Mouse (Mus musculus): Measurements from ENCODE around the gene Tmem143. TPM values are rescaled to one million over a fixed set of nuclear protein-coding genes. Genes with fewer than 3 reads are reported as not detected.
A peak's percentile ranks its signal among the peaks of the same experiment; 100 is the strongest.

Gene Tmem143
- polyA plus RNA-seq, 1 experiment from 2014 or later: 4.4 TPM

DNA sequence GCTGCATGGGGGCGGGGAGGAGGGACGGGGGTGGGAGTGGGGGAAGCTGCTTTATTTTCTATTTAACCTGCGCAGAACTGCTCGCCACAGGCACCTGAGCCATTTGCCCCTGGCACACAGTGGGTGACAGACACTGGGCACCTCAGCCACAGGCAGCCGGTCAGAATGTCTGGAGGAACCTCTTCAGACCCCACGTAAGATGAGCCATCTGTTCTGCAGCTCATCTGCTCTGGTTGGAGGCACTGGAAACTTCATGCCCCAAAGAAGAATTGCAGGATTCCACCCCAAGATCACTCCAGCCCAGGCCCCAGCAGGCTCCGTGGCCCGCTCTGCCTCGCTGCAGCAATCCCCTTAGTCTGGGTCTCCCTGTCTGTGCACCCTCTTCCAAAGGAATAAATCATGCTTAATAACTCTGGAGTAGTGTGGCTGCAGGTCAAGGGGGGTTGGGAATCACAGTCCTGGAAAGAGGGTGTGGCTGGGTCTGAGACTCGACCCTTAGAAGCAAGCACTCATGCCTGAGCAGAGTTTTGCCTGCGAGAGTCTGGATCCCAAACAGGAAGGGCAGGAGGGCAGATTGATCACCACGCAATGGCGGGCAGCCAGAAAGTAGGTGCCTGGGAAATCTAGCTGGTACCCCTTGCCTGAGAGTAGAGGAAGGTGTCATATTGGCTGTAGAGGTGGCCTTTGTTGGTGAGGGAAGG is 20.4 kb downstream of the Tmem143 start:
- Histone ChIP-seq H3K4me2 (replicated peaks) (peak overlapping the region; percentile 53), H3K27ac (peak overlapping the region; percentile 68), H3K4me1 (peaks cover 25% of the 10 kb centered on the region), H3K36me3 (no peaks in the 10 kb centered on the region; the same call in 1 of the 2 replicates), H3K9me3 (no peaks in the 10 kb centered on the region), H3K9ac (peak overlapping the region; percentile 26; the same call in 1 of the 2 replicates), H3K27me3 (replicated peaks) (no peaks in the 10 kb centered on the region), H3K4me3 (peak overlapping the region; percentile 19; the same call in 1 of the 2 replicates)
- peak; percentile 1; the same call in 1 of the 2 replicates for ATAC-seq (ENCODE audit: low FRiP score, low read depth)
- 31% methylated on average over 13 of the region's 13 CpGs for WGBS

DNA sequence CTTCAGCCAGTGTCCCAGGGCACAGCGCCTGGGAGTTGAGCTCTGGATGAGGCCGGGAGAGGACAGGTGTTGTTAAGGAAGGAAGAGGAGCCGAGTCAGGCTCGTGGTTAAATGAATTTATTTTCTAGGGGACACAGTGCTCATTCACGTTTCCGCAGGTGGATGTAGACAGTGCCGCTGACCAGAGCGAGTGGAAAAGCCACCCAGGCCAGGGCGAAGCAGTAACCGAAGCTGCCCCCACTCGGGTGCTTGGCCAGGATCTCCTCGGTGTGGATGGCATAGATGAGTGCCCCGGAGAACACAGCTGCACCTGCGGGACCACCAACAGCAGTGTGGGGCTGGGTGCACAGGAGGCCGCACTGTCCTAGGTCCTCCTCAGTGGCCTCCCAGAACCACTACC is 21.2 kb downstream of the Tmem143 start:
- no peak overlapping the region for H3K4me3 ChIP-seq
- H3K27me3 ChIP-seq (replicated peaks): no peaks in the 10 kb centered on the region
- H3K4me2 ChIP-seq (replicated peaks): peak overlapping the region; percentile 53; the same call in 1 of the 2 replicates
- no peaks in the 10 kb centered on the region; the same call in 1 of the 2 replicates for H3K36me3 ChIP-seq
- 0 out of 2 replicates have a peak overlapping the region, but pooled peaks have one; percentile 3 for H3K9ac ChIP-seq
- no peaks in the 10 kb centered on the region for H3K9me3 ChIP-seq
- WGBS: 87% methylated on average over 15 of the region's 15 CpGs
- ATAC-seq (ENCODE audit: low FRiP score, low read depth): no peak
- no peak overlapping the region for H3K27ac ChIP-seq
- peaks cover 31% of the 10 kb centered on the region for H3K4me1 ChIP-seq

DNA sequence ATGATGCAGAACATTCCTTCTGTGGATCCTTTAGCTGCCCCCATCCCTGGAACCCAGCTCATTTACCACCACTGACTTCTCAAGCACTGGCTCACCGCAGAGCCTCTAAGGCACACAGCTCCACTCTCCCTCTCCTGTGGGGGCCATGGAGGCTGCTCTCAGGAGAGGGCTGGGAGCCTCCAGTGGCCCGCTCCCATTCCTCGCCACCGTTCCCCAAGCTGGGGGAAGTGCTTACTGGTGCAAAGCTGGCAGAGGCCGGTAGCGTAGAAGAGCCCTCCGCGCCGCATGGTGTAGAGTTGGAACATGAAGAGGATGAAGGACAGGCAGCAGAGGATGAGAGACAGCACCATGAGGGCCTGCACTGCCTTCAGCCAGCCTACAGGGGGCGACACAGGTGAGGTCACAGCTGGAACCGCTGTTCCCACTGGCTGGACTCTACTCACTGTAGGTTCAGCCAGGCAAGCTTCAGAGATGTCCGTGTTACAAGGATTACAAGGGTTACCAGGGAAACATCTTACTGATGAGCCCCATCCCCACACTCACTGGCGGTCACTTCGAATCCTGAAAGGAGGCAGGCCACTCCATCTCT is 22.4 kb downstream of the Tmem143 start:
- Histone ChIP-seq H3K36me3 (no peaks in the 10 kb centered on the region; the same call in 1 of the 2 replicates), H3K27me3 (replicated peaks) (no peaks in the 10 kb centered on the region), H3K4me1 (peaks cover 36% of the 10 kb centered on the region), H3K4me2 (replicated peaks) (no peak overlapping the region), H3K9ac (no peak overlapping the region), H3K9me3 (no peaks in the 10 kb centered on the region), H3K4me3 (no peak overlapping the region), H3K27ac (no peak overlapping the region)
- ATAC-seq (ENCODE audit: low FRiP score, low read depth): no peak
- 70% methylated on average over 14 of the region's 14 CpGs for WGBS

DNA sequence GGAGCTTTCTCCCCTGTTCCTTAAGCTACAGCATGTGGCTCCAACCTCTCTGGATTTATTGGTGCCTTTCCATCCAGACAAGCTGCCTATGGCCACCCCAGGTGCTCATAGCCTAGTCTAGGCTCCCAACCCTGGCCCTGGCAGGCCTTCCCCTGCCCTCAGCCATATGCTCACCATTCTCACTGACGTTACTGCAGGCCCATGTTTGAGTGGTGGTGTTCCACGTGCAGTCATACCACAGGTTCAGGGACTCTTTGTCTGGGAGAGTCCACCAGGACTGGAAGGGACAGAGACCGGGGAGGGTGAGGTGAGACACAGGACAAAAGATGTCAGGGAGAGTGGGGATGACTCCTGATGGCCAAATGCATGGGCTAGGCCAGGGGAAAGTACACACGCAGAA is 23.0 kb downstream of the Tmem143 start:
- Histone ChIP-seq H3K4me3 (no peak overlapping the region), H3K9me3 (no peaks in the 10 kb centered on the region), H3K36me3 (no peaks in the 10 kb centered on the region), H3K27me3 (replicated peaks) (no peaks in the 10 kb centered on the region), H3K4me2 (replicated peaks) (no peak overlapping the region; the same call in 1 of the 2 replicates), H3K4me1 (peaks cover 38% of the 10 kb centered on the region), H3K27ac (no peak overlapping the region), H3K9ac (no peak overlapping the region)
- WGBS: 78% methylated on average over 4 of the region's 4 CpGs
- ATAC-seq (ENCODE audit: low FRiP score, low read depth): no peak

GRCm38 (mm10) chr7:45920583-45921241 is 24.0 kb downstream of the Tmem143 start:
- H3K4me1 ChIP-seq: peaks cover 38% of the 10 kb centered on the region
- no peak for ATAC-seq (ENCODE audit: low FRiP score, low read depth)
- no peaks in the 10 kb centered on the region for H3K36me3 ChIP-seq
- peak overlapping the region; percentile 11; the same call in 1 of the 2 replicates for H3K4me3 ChIP-seq
- no peak overlapping the region for H3K27ac ChIP-seq
- H3K9me3 ChIP-seq: no peaks in the 10 kb centered on the region
- no peaks in the 10 kb centered on the region for H3K27me3 ChIP-seq (replicated peaks)
- H3K9ac ChIP-seq: no peak overlapping the region
- peak overlapping the region; percentile 42 for H3K4me2 ChIP-seq (replicated peaks)
- whole genome bisulfite sequencing: 56% methylated on average over 9 of the region's 9 CpGs

DNA sequence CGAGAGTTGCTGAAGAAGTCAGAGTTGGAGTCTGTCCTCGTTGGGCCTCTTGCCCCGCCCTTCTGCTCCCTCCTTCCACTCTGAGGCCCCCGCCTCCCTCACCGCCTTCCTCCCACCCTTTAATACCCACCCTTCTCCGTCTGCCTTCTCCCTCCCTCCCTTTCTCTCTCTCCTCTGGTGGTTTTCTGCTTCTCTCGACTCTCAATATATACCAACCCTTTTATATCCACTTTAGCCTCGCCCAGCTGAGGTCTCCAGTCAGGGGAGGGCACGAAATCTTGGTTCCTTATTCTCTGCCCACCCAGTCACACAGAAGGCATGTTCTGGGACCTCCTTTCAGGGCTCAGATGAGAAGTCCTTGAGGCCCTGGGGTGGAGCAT is 24.5 kb downstream of the Tmem143 start, which contains the start of gene Emp3:
Emp3 (minus strand) TSS at position 163 of the 380 bp plus-strand sequence.
- Histone ChIP-seq H3K4me1 (peaks cover 33% of the 10 kb centered on the region), H3K4me3 (peak within 1 kb of the TSS; percentile 11; the same call in 1 of the 2 replicates), H3K27me3 (replicated peaks) (no peaks in the 10 kb centered on the region), H3K9ac (no peak within 1 kb of the TSS), H3K36me3 (no peaks in the 10 kb centered on the region), H3K9me3 (no peaks in the 10 kb centered on the region), H3K4me2 (replicated peaks) (peak within 1 kb of the TSS; percentile 42), H3K27ac (no peak within 1 kb of the TSS)
- ATAC-seq (ENCODE audit: low FRiP score, low read depth): no peak
- 55% methylated on average over 9 of the region's 9 CpGs for WGBS

DNA sequence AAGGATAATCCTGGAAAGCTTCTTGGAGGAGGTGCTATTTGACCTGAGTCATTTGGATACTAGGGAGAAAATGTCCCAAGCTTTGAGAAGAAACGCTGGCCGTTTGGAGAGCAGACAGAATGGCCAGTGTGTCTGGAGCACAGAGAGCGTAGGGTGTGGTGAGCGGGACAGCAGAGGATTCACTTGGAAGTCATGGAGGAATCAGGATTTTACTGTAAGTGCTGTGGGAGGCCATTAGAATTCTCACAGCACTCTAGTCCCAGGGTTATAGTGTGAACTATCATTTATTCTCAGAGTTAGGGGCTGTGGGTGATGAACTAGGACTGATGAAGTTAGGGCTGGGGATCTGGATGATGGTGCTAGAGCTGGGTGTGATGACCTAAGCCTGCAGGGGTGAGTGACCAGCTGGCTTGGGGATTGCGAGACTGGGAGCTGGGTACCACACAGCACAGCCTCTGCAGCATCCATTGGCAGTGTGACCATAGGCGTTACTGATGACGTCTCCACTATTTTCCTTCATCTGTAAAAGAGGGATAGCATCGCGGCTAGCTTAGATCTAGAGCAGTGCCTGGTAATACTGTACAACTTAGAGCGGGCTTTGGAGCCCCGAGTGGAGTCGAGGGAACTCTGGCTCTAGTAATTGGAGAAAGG is 25.3 kb downstream of the Tmem143 start:
- Histone ChIP-seq H3K4me2 (replicated peaks) (peak overlapping the region; percentile 63; the same call in 1 of the 2 replicates), H3K9ac (no peak overlapping the region), H3K4me1 (peaks cover 24% of the 10 kb centered on the region), H3K36me3 (no peaks in the 10 kb centered on the region), H3K27me3 (replicated peaks) (no peaks in the 10 kb centered on the region), H3K9me3 (no peaks in the 10 kb centered on the region), H3K4me3 (no peak overlapping the region), H3K27ac (no peak overlapping the region)
- 85% methylated on average over 12 of the region's 12 CpGs for WGBS
- ATAC-seq (ENCODE audit: low FRiP score, low read depth): no peak

DNA sequence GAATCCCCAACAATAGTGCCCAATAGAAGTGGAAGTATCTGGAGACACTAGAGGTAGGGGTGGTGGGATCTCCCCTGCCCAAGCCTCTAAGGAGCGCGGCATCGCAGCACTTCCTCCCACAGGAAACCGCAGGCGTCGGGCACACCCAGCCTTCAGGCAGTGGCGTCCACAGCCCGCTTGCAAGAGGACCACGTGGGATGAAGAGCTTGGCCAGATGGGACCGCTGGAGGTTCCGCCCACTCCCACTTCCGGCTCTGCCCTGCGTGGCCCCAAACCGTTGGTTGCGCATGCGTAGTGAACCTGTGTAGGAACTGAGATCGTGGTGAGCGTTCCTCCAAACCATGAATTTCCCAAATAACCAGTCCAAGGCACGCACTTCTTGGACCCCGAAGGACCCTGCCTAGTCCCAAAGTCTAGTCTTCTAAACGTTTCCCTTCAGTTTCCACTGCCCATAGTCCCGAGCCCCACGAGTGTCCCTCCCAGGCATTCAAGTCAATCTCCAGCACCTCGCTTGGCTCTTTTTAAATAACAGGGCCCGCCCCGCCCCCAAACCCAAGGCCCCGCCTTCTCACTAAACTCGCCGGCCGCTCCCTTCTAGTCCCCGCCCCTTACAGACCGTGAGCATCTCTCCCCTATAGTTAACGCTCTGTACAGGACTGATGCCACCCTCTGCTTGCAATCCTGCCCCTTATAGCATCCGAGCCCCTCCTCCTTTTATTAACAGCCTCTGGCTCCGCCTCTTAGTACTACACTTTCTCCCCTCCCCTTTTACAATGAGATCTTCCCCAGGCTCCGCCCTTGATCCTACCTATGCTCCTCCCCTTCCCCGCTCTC is 26.4 kb downstream of the Tmem143 start:
- Histone ChIP-seq H3K27me3 (replicated peaks) (no peaks in the 10 kb centered on the region; the same call in 1 of the 2 replicates), H3K9ac (peak overlapping the region; percentile 3; the same call in 1 of the 2 replicates), H3K36me3 (no peaks in the 10 kb centered on the region), H3K4me3 (peak overlapping the region; percentile 41), H3K27ac (peak overlapping the region; percentile 54), H3K4me2 (replicated peaks) (peak overlapping the region; percentile 63), H3K9me3 (no peaks in the 10 kb centered on the region), H3K4me1 (peaks cover 13% of the 10 kb centered on the region; the same call in 1 of the 2 replicates)
- under 1% methylated on average over 37 of the region's 37 CpGs for whole genome bisulfite sequencing
- ATAC-seq (ENCODE audit: low FRiP score, low read depth): peak; percentile 91

DNA sequence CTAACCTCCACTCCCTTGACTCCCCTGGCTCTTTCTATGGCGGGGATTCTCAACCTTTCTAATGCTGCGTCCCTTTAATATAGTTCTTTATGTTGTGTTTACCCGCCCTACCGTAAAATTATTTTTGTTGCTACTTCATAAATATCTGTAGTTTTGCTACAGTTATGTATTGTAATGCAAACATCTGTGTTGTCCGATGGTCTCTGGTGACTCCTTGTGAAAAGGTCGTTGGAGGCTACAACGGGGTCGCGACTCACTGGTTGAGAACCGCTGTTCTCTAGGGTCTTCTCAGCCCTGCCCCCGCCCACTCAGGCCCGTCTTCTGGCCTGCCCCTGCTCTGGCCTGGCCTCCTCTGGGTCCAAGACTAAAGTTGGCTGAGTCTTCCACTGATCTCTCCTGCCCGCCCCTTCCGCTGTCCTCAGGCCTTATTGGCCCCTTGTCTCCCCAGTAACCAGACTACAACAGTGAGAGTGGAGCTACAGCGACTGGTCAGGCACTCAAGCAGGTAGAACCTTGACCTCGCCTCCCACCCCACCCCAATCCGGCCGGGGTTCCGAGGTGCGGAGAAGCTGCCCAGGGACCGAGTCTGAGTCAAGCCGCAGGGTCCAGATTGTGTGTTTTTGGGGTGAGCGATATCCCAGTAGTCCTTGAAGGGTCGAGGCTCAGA is 27.2 kb downstream of the Tmem143 start, which contains the start of gene Ccdc114:
Ccdc114 (plus strand) TSS at position 311 of the 667 bp plus-strand sequence.
- Histone ChIP-seq H3K36me3 (no peaks in the 10 kb centered on the region), H3K27me3 (replicated peaks) (no peaks in the 10 kb centered on the region; the same call in 1 of the 2 replicates), H3K4me3 (peak within 1 kb of the TSS; percentile 41), H3K27ac (peak within 1 kb of the TSS; percentile 54), H3K9ac (peak within 1 kb of the TSS; percentile 3; the same call in 1 of the 2 replicates), H3K4me1 (peaks cover 13% of the 10 kb centered on the region; the same call in 1 of the 2 replicates), H3K9me3 (no peaks in the 10 kb centered on the region), H3K4me2 (replicated peaks) (peak within 1 kb of the TSS; percentile 63)
- WGBS: 4% methylated on average over 24 of the region's 24 CpGs
- peak; percentile 33 for ATAC-seq (ENCODE audit: low FRiP score, low read depth)

DNA sequence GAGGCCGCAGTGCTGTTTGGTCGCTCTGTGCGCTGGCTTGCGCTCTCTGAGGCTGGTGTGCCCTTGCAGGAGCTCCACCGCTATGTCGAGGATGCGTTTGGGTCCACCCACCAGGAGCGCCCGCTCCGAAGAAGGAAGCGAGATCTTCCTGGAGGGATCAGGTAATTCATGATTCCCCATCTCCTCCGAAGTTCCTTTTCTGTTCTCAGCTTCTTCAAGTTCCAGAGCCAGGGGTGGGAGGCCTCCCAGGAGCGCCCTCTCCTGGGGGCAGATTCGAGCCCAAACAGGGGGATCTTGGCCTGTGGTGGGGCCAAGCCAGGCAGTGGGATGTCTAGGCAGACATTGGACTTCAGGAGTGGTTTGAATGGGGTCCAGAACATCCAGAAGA is 27.7 kb downstream of the Tmem143 start:
- no peak for ATAC-seq (ENCODE audit: low FRiP score, low read depth)
- peak overlapping the region; percentile 63 for H3K4me2 ChIP-seq (replicated peaks)
- no peaks in the 10 kb centered on the region for H3K9me3 ChIP-seq
- H3K27ac ChIP-seq: no peak overlapping the region
- WGBS: 9% methylated on average over 14 of the region's 14 CpGs
- no peak overlapping the region for H3K9ac ChIP-seq
- peak overlapping the region; percentile 41; the same call in 1 of the 2 replicates for H3K4me3 ChIP-seq
- H3K27me3 ChIP-seq (replicated peaks): no peaks in the 10 kb centered on the region; the same call in 1 of the 2 replicates
- no peaks in the 10 kb centered on the region for H3K36me3 ChIP-seq
- H3K4me1 ChIP-seq: peaks cover 13% of the 10 kb centered on the region; the same call in 1 of the 2 replicates

All from neural tube, embryonic 12.5 days (tissue).